Mouse (Mus musculus): ENCODE results near the gene Kif3a. TPM values are rescaled to one million over a fixed set of nuclear protein-coding genes. Genes with fewer than 3 reads are reported as not detected.

Gene Kif3a
- total RNA-seq (2014; fragmentation: Nextera tagmentation) (7.5 and 11.8 TPM in 2 replicates), total RNA-seq (2017) (2.4 and 5.7 TPM in 2 replicates)

DNA sequence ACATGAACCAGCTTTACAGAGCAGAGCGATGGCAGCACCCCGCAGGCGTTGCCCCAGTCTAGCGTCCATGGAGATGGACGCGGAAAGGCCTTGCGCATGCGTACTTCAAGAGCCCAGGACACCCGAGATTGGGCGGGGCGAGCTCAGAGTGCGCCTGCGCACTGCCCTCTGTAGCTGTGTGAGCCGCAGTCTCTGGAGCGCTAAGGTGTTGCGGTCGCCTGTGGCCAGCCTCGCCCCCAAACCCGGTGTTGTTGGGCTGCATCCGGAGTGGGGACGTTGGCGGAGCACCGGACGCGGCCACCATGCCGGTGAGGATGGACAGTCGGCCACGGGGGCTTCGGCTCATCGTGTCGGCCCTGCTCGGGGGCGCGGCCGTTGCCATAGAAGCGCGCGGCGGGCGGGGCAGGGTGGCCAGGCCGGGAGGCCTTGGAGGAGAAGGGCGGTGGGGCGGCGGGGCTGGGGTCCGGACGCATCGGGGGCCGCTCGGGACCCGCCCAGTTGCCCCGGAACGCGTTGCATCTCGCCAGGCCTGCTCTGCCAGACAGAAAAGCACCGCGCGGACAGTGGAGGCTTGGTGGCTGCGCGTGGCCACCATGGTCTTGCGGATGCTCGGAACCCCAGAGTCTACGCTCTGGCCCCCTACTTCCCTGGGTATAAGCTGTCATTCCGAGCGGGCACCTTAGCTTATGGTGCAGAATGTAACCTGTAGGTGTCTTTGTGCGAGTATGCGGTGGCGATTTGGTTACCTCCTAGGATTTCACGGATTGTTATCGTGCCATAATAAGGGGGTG is at the start of gene Kif3a:
TSS of gene Kif3a (plus strand) at position 156 of the 791 bp plus-strand sequence.
- peak; percentile 97 for ATAC-seq (replicated peaks; ENCODE audit: poor library complexity, severe bottlenecking)

DNA sequence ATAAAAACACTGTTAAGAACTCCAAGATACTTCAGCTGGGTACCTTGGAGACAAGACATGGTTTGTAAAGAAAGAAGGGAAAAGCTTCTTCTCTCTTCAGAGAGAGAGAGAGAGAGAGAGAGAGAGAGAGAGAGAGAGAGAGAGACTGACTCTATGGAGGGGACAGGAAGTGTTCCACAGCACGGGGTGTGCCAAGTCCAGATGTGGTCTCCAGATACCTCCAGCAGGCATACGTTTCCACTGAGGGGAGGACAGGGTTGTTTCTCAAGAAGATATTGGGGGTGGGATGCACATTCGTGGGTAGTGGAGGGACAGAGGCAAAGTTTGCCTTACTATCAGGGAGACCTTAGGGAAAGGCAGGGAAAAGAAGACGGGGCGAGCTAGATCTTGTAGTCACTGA is 48.4 kb upstream of the Kif3a start:
- no peak for ATAC-seq (replicated peaks; ENCODE audit: poor library complexity, severe bottlenecking)

DNA sequence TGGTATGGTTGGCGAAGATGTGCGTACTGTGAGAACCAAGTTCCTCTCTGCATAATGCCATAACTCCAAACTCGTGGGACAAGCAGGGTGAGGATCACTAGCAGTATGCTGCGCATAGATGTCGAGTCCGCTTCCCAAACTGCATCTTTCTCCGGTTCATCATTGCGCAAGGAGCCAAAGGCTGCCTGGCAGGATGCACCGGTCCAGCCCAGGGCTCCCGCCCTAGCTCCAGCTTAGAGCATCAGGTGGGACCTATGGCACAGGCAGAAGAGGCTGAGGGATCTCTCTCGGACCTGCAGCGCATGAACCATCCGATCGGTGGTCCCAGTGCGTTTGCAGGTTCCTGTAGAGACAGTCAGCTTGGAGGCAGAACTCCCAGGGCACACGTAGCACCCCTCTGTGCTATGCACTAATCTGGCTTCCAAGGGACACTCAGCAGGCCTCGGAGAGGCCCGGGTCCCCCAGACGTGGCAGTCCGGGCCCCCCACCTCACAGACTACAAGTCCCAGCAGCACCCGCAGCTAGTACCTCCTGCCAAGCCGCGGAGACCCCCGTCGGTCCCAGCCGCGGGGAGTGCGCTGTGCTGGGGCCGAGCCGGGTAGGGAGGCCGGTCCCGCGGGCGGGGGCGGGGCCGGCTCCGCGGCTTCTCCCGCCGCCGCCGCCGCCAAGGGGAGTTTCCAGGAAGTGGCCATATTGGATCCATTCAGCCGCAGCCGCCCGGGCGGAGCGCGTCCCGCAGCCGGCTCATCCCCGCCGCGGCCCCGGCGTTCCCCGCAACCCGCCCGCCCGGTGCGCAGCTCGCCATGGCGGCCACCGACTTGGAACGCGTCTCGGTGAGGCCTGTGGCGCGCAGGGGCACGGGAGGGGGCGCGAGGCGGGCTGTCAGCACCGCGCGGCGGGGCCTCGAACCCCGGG is 47.7 kb upstream of the Kif3a start, which contains the start of gene Sept8:
TSS of gene Sept8 (plus strand) at position 51 of the 915 bp plus-strand sequence.
- ATAC-seq (replicated peaks; ENCODE audit: poor library complexity, severe bottlenecking): peak; percentile 74

DNA sequence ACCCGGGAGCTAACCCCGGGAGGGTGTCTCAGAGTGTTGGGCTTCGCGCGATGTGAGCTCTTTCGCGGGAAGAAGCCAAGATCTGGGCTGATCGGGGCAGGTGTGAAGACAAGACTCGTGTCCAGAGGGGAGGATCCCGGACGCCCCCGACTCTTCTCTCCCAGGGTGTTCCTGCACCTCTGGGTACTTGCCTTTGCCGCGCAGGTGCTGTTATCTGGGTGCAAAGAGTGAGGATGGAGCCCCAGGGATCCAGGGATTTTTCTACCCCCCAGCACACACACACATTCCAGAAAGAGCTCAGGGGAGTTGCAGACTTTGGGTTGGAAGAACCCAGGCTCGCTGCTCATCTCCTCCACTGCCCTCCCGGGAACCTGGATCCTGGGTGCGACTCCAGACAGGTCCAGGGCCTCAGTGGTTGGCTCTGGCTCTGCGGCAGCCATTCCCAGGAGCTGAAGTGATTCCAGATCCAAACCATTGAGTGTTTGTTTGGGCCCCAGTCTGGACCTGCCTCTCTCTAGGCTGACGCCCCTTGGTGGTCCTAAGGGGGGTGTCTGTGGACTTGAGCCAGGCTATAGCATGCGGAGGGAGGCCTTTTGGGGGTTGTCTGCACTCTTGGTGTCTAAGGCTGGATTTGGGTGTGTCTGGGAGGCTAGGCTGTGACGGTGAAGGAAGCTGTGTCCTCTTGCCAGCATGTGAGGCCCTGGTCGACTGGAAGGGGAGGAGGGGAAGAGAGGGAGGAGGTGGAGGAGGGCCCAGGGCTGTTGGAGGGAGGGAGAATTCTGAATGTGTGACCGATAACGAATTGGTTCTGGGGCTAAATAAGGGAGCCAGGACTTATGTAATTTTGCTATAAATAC is 46.8 kb upstream of the Kif3a start:
- no peak for ATAC-seq (replicated peaks; ENCODE audit: poor library complexity, severe bottlenecking)

DNA sequence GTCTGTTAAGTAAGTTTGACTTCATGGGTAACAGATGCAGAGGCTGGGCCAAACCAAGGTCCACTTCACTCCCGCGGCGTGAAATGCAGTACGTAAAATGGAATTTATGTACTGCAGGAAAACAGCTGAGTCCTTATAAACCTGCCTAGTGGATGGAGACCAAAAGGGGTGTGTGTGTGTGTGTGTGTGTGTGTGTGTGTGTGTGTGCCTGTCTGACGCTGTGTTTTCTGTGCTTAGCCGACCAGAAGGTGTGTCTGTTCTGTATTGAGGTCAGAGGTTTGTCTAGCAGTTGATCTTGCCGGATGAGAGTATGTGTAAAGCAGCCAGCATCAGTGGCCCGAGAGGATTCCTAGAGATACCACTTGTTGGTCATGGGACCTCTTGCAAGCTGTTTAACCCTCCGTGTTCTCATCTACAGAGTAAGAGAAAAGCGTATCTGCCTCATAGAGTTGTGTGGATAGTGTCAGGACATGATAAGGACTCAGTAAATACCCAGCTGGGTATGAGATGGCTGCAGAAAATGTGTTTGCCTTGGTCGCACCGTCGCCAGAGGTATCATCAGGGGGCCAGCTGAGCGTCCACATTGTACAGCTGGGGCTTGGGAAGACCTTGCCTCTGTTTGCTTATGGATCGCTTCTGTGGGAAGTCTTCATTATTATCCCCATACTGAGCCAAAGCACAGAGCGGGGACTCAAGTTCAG is 45.9 kb upstream of the Kif3a start:
- ATAC-seq (replicated peaks; ENCODE audit: poor library complexity, severe bottlenecking): no peak

DNA sequence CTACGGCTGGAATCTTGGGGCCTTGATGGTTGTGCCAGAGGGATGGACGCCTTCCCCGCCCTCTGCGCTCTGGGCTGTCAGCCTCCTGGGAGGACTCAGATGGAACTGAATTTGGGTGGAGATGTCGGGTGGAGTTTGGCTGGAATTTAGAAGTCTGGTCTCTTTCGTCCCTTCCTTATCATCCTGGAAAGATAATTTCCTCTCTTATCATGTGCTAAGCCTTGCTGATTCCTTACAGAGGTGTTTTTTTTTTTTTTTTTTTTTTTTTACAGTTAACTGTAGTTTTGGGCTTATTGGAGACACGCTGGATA is 45.4 kb upstream of the Kif3a start:
- ATAC-seq (replicated peaks; ENCODE audit: poor library complexity, severe bottlenecking): no peak

DNA sequence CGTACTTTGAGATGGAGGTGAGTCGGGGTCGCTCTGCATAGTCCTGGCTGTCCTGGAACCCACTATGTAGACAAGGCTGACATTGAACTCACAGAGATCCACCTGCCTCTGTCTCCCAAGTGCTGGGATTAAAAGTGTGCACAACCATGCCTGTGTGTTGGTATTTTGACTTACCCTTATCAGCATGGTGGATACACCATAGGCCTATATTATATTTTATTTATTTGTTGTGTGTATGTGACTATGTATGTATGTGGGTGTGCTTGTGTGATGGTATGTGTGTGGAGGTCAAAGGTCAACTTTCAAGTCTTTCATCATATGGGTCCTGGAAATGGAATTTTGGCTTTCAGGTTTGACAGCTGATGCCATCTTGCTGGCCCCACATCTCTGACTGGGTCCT is 44.8 kb upstream of the Kif3a start:
- ATAC-seq (replicated peaks; ENCODE audit: poor library complexity, severe bottlenecking): no peak

DNA sequence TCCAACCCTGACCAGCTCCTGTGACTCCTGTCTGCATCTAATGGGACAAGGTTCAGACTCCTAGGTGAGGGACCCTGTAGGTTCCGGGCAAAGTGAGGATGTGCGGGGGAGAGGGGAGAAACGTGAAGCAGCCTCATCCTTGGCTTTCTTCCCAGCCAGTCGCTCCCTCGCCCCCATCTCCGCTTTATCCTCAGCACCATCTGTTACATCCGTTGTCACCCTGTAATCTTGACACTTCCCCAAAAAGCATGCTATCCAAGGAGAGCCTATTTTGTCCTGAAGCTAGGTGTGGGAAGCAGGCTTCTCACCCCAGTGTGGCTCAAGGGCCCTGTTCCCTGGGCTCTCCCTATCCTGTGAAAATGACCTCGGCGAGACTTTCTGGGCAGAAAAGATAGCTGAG is 44.2 kb upstream of the Kif3a start:
- ATAC-seq (replicated peaks; ENCODE audit: poor library complexity, severe bottlenecking): no peak

DNA sequence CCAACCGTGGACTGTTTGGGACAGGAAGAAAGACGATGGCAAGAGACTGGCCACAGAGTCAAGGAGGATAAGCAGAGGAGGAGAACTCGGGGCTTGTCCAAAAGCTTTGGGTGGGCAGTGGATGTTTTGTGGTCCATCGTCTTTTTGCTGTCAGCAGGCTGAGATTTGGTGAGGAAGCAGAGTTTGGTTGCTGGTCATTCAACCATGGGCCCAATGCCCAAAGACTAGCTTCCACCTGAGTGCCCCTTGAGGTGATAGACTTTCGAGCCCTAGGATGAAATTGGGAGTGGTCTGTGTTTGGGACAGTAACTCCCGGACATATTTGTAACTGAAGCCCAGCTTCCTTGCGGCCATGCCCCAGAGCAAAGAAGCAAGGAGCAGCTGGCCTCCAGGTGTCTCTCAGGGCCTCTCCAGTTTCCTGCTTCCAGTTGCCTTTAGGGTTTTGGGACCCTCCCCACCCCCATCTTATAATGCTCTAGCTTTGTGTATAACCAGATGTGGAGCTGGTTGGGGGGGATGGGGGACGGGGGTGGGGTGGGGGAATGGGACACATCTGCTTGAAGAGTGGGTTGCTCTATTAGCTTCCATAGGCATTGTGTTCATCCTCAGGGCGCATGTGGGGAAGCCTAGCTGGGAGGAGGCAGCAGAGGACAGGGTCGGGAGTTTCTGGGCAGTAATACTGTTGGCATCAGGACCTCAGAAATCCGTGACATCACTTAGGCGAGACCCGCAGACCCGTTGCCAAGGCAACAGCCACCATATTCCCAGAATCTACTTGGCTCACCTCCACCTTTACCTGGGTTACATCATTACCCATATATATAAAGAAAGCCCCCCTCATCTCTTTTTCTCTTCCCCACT is 43.4 kb upstream of the Kif3a start:
- no peak for ATAC-seq (replicated peaks; ENCODE audit: poor library complexity, severe bottlenecking)

DNA sequence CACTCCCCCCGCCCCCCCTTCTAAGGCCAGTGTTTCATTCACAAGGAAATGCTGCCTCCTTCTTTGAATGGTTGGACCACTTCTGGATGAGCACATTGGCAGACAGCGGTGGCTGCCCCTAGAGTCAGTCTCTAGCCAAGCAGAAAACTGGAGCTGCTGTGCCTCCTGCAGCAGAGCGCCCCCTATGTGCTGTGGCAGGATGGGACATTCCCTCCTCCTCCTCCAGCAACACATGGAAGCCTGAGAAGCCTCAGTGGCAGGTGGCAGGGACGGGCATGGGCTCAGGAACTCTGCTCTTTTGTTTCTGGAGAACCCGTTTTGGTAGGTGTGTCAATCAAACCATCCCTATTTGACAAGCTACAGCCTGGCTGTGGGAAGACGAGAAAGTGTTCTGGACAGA is 42.3 kb upstream of the Kif3a start:
- peak; percentile 45; the same call in 1 of the 2 replicates for ATAC-seq (replicated peaks; ENCODE audit: poor library complexity, severe bottlenecking)

DNA sequence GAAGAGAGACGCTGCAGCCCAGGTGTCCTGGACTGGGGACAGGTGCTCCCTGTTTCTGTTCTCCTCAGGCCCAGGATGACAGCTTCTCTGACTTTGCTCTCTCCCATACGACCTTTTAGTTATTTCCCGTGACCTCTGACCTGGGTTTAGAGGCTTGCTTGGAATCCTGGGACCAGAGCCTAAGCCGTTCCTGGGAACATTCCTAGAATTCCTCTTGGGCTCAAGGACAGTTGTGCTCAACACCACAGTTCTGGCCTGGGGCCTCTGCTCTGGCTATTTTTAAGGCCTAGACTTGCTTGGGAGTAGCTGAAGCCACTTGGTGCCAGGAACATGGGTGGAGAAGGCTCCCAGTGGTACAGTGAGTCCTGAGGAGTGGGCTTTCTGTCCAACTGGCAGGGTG is 41.7 kb upstream of the Kif3a start:
- ATAC-seq (replicated peaks; ENCODE audit: poor library complexity, severe bottlenecking): no peak

DNA sequence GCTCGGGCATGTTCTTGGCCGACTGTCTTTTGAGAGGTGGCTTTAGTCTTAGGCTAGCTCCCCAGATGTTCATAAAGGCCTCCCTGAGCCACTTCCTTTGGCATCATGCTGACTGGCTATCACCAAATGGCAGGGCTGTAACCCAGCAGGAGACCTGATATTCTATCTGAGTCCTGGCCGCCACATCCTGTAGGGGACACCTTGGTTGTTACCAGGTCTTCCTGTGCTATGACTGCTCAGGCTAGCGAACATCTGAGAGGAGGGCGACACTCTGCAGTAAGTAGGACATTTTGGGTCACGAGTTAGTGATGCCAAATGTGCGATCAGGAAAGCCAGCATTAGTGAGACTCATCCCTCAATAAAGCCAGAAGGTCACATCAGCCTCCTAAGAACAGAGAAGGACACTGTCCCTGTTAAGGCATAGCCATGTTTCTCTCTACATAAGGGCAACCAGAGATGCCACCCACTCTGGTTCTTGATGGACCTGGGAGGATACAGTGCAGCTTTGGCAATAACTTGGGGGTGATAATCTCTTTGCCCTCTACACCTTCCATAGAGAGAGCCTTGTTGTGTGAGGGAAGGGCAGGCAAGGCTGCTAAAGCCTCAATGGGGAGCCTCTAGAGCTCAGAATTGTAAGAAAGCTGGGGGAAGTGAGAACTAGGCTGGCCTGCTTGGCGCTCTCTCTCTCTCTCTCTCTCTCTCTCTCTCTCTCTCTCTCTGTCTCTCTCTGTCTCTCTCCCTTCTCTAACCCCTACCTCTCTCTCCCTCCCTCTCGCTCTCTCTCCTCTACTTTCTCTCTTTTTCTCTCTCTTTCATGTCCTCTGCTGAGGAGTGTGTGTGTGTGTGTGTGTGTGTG is 38.6 kb upstream of the Kif3a start:
- no peak for ATAC-seq (replicated peaks; ENCODE audit: poor library complexity, severe bottlenecking)

DNA sequence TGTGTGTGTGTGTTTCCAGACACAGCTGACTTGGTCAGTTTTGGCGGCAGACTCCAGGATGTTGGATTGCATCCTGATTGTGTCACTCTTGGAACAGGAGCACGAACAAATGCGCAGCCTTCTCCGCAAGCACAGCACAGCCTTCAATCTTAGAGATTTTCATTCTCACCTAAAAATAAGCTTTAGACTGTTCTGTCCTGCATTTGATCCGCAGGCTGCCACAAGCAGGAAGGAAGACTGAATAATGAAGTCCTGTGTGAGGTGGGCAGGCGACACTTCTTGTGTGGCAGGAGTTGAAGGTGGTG is 38.0 kb upstream of the Kif3a start:
- ATAC-seq (replicated peaks; ENCODE audit: poor library complexity, severe bottlenecking): no peak

DNA sequence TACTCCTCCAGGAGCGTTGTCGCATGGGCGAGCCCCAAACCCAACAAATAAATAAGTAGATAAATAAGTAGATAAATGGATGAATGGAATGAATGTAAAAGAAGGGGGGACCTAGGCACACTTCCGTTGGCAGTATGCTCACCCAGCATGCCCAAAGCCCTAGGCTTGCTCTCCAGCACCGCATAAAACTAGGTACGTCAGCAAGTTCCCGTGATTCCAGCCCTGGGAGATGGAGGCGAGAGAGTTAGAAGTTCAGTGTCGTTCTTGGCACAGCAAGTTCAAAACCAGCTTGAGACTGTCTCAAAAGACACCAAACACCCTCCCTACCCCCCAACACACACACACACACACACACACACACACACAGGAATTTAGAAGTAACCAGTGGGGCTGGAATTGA is 37.2 kb upstream of the Kif3a start:
- no peak for ATAC-seq (replicated peaks; ENCODE audit: poor library complexity, severe bottlenecking)

DNA sequence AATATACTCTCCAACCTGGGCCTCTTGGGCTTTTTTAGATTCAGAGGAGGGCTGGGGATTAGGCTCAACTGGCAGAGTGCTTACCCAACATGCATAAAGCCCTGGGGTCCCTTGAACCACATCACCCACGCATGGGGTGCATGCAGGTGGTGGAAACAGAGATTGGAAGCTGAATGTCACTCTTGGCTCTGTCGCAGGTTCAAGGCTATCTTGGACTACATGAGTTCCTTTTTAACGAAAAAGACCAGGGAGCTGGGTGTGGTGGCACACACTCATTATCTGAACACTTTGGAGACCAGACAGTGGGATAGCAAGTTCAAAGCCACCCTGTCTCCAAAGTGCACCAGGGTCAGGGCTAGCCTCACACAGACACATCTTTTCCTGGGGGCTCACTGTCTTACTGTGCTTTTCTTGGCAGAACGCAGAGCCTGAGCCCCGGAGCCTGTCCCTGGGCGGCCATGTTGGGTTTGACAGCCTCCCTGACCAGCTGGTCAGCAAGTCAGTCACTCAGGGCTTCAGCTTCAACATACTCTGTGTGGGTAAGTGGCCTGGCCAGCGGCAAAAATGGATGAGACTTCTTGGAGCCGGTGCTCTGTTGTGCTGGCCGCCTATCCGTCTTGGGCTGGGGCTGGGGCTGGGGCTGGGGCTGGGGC is 35.5 kb upstream of the Kif3a start:
- no peak for ATAC-seq (replicated peaks; ENCODE audit: poor library complexity, severe bottlenecking)

DNA sequence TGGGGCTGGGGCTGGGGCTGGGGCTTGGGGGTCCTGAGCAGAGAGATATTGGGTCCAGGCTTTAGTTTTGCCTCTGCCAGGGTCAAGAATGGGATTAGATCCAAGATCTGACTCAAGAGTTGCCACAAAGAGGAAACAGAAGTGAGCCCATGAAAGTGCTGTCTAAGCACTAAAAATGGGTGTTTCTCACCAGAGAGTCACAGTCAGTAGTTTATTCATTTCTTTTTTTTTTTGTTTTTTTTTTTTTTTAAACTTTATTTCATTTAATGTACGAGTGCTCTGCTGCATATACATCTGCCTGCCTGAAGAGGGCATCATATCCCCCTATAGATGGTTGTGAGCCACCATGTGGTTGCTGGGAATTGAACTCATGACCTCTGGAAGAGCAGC is 35.0 kb upstream of the Kif3a start:
- no peak; the same call in 1 of the 2 replicates for ATAC-seq (replicated peaks; ENCODE audit: poor library complexity, severe bottlenecking)

DNA sequence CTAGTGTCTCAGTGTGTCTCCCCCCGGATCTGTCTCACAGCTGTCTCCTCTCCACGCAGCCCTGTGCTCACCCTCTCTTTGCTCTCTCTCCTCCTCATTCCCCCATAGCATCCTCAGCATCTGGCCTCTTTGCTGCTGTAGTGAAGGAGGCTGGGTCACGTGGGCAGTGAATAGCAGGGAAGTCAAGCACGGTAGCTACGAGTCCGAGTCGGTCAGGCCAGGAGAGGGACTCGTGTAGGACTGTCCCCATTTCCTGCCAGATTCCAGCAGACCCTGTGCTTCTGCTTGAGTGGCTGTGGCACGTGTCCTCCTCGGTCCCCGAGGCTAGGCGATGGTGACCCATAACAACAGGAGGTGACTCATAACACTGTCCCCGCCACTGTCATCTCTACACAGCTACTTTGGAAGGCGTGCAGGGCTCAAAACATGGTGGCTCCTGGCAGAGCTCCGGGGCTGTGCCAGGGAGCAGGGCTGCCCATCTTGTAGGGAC is 28.1 kb upstream of the Kif3a start:
- ATAC-seq (replicated peaks; ENCODE audit: poor library complexity, severe bottlenecking): no peak

DNA sequence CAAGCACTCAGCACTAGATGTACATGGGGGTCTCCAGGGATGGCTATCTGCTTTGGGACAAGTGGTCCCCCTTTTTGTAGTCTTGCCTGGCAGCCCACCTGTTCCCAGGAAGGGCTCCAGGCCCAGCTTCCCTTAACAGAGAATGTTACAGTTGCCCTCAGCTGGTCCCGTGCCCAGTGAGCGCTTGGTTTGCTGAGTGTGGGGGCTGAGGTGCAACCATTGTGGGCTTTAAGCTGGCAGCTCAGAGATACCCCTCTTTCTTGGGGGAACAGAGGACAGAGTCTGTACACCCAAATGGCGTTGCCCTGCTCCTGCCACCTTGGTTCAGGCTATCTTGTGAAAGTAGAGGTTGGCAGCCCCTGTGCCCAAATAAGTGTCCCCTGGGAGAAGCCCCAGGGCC is 26.8 kb upstream of the Kif3a start:
- ATAC-seq (replicated peaks; ENCODE audit: poor library complexity, severe bottlenecking): no peak
